Mouse (Mus musculus) MEL (cell line): Measurements from ENCODE around the gene C1qc. TPM values are rescaled to one million over a fixed set of nuclear protein-coding genes. Genes with fewer than 3 reads are reported as not detected.

Source experiments
- DNase-seq: peaks from one replicate; pipeline ENCODE4 v3.0.0; 2011; ENCODE audit warnings: low read depth, low spot score
- H3K27ac ChIP-seq: 2 replicates; pipeline ENCODE4 v1.5.1; 2012; ENCODE audit warnings: low read depth, mild to moderate bottlenecking, control low read depth, low read length, moderate library complexity; ENCODE audit not compliant: control insufficient read depth
- H3K27me3 ChIP-seq, 2 experiments: fragments of 150-350 bp in 1 of 2; sonication (generic) in 1 of 2; 2 replicates each; pipeline ENCODE4 v1.6.1; 2012; ENCODE audit warnings: low read length in 2 of 2, mild to moderate bottlenecking in 2 of 2, improper control_type of control experiment in 1 of 2, moderate library complexity in 1 of 2; ENCODE audit not compliant: insufficient read depth in 2 of 2, control insufficient read depth in 1 of 2
- H3K36me3 ChIP-seq, 2 experiments: 2 replicates each; pipeline ENCODE4 v1.6.1; 2012 to 2014; ENCODE audit warnings: low read length in 2 of 2, improper control_type of control experiment in 1 of 2, inconsistent platforms in 1 of 2, mild to moderate bottlenecking in 1 of 2; ENCODE audit not compliant: insufficient read depth in 2 of 2, control insufficient read depth in 1 of 2
- H3K4me1 ChIP-seq, 2 experiments: fragments of 150-350 bp in 1 of 2; sonication (generic) in 1 of 2; 2 replicates each; pipeline ENCODE4 v1.6.1; 2012; ENCODE audit warnings: low read length in 2 of 2, improper control_type of control experiment in 1 of 2, mild to moderate bottlenecking in 1 of 2; ENCODE audit not compliant: insufficient read depth in 2 of 2, control insufficient read depth in 1 of 2
- H3K4me3 ChIP-seq, 2 experiments: fragments of 150-350 bp in 1 of 2; sonication (generic) in 1 of 2; 2 replicates each; pipeline ENCODE4 v1.5.1; 2012; ENCODE audit warnings: low read depth in 2 of 2, low read length in 2 of 2, mild to moderate bottlenecking in 2 of 2, moderate library complexity in 2 of 2, control low read depth in 1 of 2, improper control_type of control experiment in 1 of 2; ENCODE audit not compliant: control insufficient read depth in 1 of 2, insufficient read depth in 1 of 2
- H3K79me2 ChIP-seq: 2 replicates; pipeline ENCODE4 v1.6.1; 2012; ENCODE audit warnings: mild to moderate bottlenecking, low read length, moderate library complexity; ENCODE audit not compliant: control insufficient read depth, poor library complexity, insufficient read depth
- H3K9ac ChIP-seq: 2 replicates; pipeline ENCODE4 v1.6.1; 2012; ENCODE audit warnings: low read depth, mild to moderate bottlenecking, control low read depth, low read length, moderate library complexity; ENCODE audit not compliant: control insufficient read depth, poor library complexity, severe bottlenecking
- H3K9me3 ChIP-seq: fragments of 150-350 bp; sonication (generic); replicated peaks from 2 replicates; pipeline ENCODE4 v1.6.1; 2012; ENCODE audit warnings: mild to moderate bottlenecking, low read length, improper control_type of control experiment, moderate library complexity; ENCODE audit not compliant: insufficient read depth
- BHLHE40 ChIP-seq: IDR thresholded peaks from 2 replicates; pipeline ENCODE4 v1.6.1; 2012; ENCODE audit warnings: low read depth, mild to moderate bottlenecking, inconsistent platforms, low read length, improper control_type of control experiment, borderline replicate concordance
- CHD1 ChIP-seq: IDR thresholded peaks from 2 replicates; pipeline ENCODE4 v1.6.1; 2012; ENCODE audit warnings: low read depth, mild to moderate bottlenecking, inconsistent platforms, low read length, improper control_type of control experiment
- E2F4 ChIP-seq: IDR thresholded peaks from 2 replicates; pipeline ENCODE4 v1.6.1; 2011; ENCODE audit warnings: low read depth, low read length, improper control_type of control experiment, borderline replicate concordance
- EP300 ChIP-seq, 2 experiments: IDR thresholded peaks; 2 replicates each; pipeline ENCODE4 v1.6.1; 2011; ENCODE audit warnings: improper control_type of control experiment in 2 of 2, low read length in 2 of 2, low read depth in 1 of 2, mild to moderate bottlenecking in 1 of 2
- GABPA ChIP-seq: IDR thresholded peaks from 2 replicates; pipeline ENCODE4 v1.6.1; 2012; ENCODE audit warnings: low read depth, mild to moderate bottlenecking, inconsistent platforms, low read length, improper control_type of control experiment, moderate library complexity
- GATA1 ChIP-seq: IDR thresholded peaks from 2 replicates; pipeline ENCODE4 v1.6.1; 2011; ENCODE audit warnings: low read depth, low read length, improper control_type of control experiment
- HCFC1 ChIP-seq: IDR thresholded peaks from 2 replicates; pipeline ENCODE4 v1.6.1; 2012; ENCODE audit warnings: low read depth, mild to moderate bottlenecking, inconsistent platforms, low read length, improper control_type of control experiment, moderate library complexity
- KAT2A ChIP-seq: conservative IDR thresholded peaks from 2 replicates; pipeline ENCODE4 v1.6.1; 2012; ENCODE audit warnings: low read depth, low read length, improper control_type of control experiment, inconsistent platforms
- MAX ChIP-seq: IDR thresholded peaks from 2 replicates; pipeline ENCODE4 v1.6.1; 2011; ENCODE audit warnings: low read length, improper control_type of control experiment
- MAZ ChIP-seq: IDR thresholded peaks from 2 replicates; pipeline ENCODE4 v1.6.1; 2012; ENCODE audit warnings: low read depth, mild to moderate bottlenecking, inconsistent platforms, low read length, improper control_type of control experiment
- MEF2A ChIP-seq: IDR thresholded peaks from 2 replicates; pipeline ENCODE4 v1.6.1; 2014; ENCODE audit warnings: low read depth, mild to moderate bottlenecking, inconsistent platforms, low read length, improper control_type of control experiment; ENCODE audit not compliant: poor library complexity, insufficient replicate concordance, severe bottlenecking; ENCODE audit errors: extremely low read depth
- MXI1 ChIP-seq: IDR thresholded peaks from 2 replicates; pipeline ENCODE4 v1.6.1; 2011; ENCODE audit warnings: mild to moderate bottlenecking, low read depth, low read length, improper control_type of control experiment
- MYB ChIP-seq: IDR thresholded peaks from 2 replicates; pipeline ENCODE4 v1.6.1; 2011; ENCODE audit warnings: mild to moderate bottlenecking, low read depth, low read length, improper control_type of control experiment
- MYC ChIP-seq: IDR thresholded peaks from 2 replicates; pipeline ENCODE4 v1.6.1; 2011; ENCODE audit warnings: low read depth, mild to moderate bottlenecking, low read length, improper control_type of control experiment, moderate library complexity
- NRF1 ChIP-seq: IDR thresholded peaks from 2 replicates; pipeline ENCODE4 v1.6.1; 2014; ENCODE audit warnings: low read depth, mild to moderate bottlenecking, inconsistent platforms, low read length, improper control_type of control experiment, moderate library complexity; ENCODE audit not compliant: poor library complexity, insufficient read depth, severe bottlenecking
- POLR2A ChIP-seq, 2 experiments: IDR thresholded peaks; 2 replicates each; pipeline ENCODE4 v1.6.1; 2011 to 2012; ENCODE audit warnings: low read length in 2 of 2, mild to moderate bottlenecking in 2 of 2, control low read depth in 1 of 2, improper control_type of control experiment in 1 of 2, low read depth in 1 of 2, moderate library complexity in 1 of 2; ENCODE audit not compliant: control insufficient read depth in 1 of 2, insufficient read depth in 1 of 2, poor library complexity in 1 of 2
- POLR2AphosphoS5 ChIP-seq: IDR thresholded peaks from 2 replicates; pipeline ENCODE4 v1.6.1; 2012; ENCODE audit warnings: low read depth, borderline replicate concordance, mild to moderate bottlenecking, inconsistent platforms, low read length, moderate library complexity, mixed read lengths
- RAD21 ChIP-seq: IDR thresholded peaks from 2 replicates; pipeline ENCODE4 v1.6.1; 2011; ENCODE audit warnings: mild to moderate bottlenecking, low read depth, low read length, improper control_type of control experiment
- SIN3A ChIP-seq: IDR thresholded peaks from 2 replicates; pipeline ENCODE4 v1.6.1; 2012; ENCODE audit warnings: low read length, improper control_type of control experiment, inconsistent platforms
- TBP ChIP-seq: IDR thresholded peaks from 2 replicates; pipeline ENCODE4 v1.8.0; 2011; ENCODE audit warnings: low read depth, low read length, improper control_type of control experiment
- TCF12 ChIP-seq: IDR thresholded peaks from 2 replicates; pipeline ENCODE4 v1.6.1; 2014; ENCODE audit warnings: low read depth, mild to moderate bottlenecking, inconsistent platforms, low read length, improper control_type of control experiment, moderate library complexity
- UBTF ChIP-seq: IDR thresholded peaks from 2 replicates; pipeline ENCODE4 v1.6.1; 2012; ENCODE audit warnings: low read depth, mild to moderate bottlenecking, inconsistent platforms, low read length, improper control_type of control experiment, moderate library complexity, borderline replicate concordance; ENCODE audit not compliant: insufficient read depth
- ZNF384 ChIP-seq: IDR thresholded peaks from 2 replicates; pipeline ENCODE4 v1.6.1; 2012; ENCODE audit warnings: low read depth, mild to moderate bottlenecking, inconsistent platforms, low read length, improper control_type of control experiment
- polyA plus RNA-seq, 2 experiments: library from polyadenylated mRNA; stranded (reverse) in 1 of 2; unstranded in 1 of 2; fragments of >175 nt in 1 of 2; fragments of >200 nt in 1 of 2; gene quantifications; 2 replicates each; pipeline versions ENCODE4 v1.2.1 to v1.2.4; 2012; ENCODE audit warnings: low replicate concordance in 2 of 2, low read depth in 1 of 2; ENCODE audit not compliant: insufficient read length in 2 of 2, insufficient read depth in 1 of 2, missing spikeins in 1 of 2
- total RNA-seq: library from RNA; depleted of rRNA; stranded (reverse); fragments of 300-350 nt; gene quantifications from 2 replicates; pipeline ENCODE4 v1.2.3, GENCODE M21; 2012

C1qc gene
- total and polyA plus RNA-seq, 3 experiments, result not detected

GRCm38 (mm10) chr4:136892371-136892770, 494 bp downstream of the C1qc start:
- H3K36me3 ChIP-seq, result no peaks in the 10 kb centered on the region
- H3K4me1 ChIP-seq, result no peaks in the 10 kb centered on the region
- H3K4me3 ChIP-seq, result no peak overlapping the region
- H3K27ac ChIP-seq, result no peak overlapping the region
- no peak for DNase-seq
- H3K79me2 ChIP-seq, result no peaks in the 10 kb centered on the region
- no peak for TF ChIP-seq MYC
- no peak for TF ChIP-seq CHD1
- no peak for TF ChIP-seq GATA1
- no peak for TF ChIP-seq POLR2AphosphoS5
- TF ChIP-seq MXI1, result no peak
- TF ChIP-seq NRF1, result no peak
- no peak for TF ChIP-seq MAX
- TF ChIP-seq UBTF, result no peak
- TF ChIP-seq HCFC1, result no peak
- no peak for TF ChIP-seq TCF12
- no peak for TF ChIP-seq BHLHE40
- no peak for TF ChIP-seq SIN3A
- TF ChIP-seq GABPA, result no peak
- no peak for TF ChIP-seq E2F4
- TF ChIP-seq TBP, result no peak
- no peak for TF ChIP-seq ZNF384
- no peaks in the 10 kb centered on the region for H3K9me3 ChIP-seq
- H3K27me3 ChIP-seq, result no peaks in the 10 kb centered on the region
- no peak overlapping the region for H3K9ac ChIP-seq

- Histone ChIP-seq H3K9ac (no peak overlapping the region), H3K27ac (no peak overlapping the region), H3K9me3 (no peaks in the 10 kb centered on the region), H3K79me2 (no peaks in the 10 kb centered on the region), H3K4me1 (peaks cover 0 to 2% of the 10 kb centered on the region in 2 experiments; a peak in 1 of 4 replicates), H3K4me3 (no peak overlapping the region), H3K27me3 (no peaks in the 10 kb centered on the region), H3K36me3 (no peaks in the 10 kb centered on the region)
- DNase-seq, result no peak
- TF ChIP-seq KAT2A (no peak), RAD21 (no peak), ZNF384 (no peak), MYB (no peak), SIN3A (no peak), TBP (no peak), MEF2A (no peak), MAZ (no peak), NRF1 (no peak), BHLHE40 (no peak), EP300 (IDR thresholded peaks at IDR 0.05; ENCODE audit: low read depth in 1 of 2, low read length in 2 of 2) (no peak), POLR2A (IDR thresholded peaks at IDR 0.05; ENCODE audit: control insufficient read depth in 1 of 2, insufficient read depth in 1 of 2, low read depth in 1 of 2, low read length in 2 of 2, poor library complexity in 1 of 2) (no peak)
Observed at GRCm38 (mm10) chr4:136891115-136891514, 1.8 kb downstream of the C1qc start.
